Mouse (Mus musculus) hindbrain, embryonic 12.5 days (tissue): ENCODE results near the gene Map3k4. TPM values are rescaled to one million over a fixed set of nuclear protein-coding genes. Genes with fewer than 3 reads are reported as not detected.

Experiments
- ATAC-seq: fragments of 200-750 bp; cut with Nextera tagmentation; 2 replicates; pipeline ENCODE4 v1.8.0; 2017; ENCODE audit warnings: moderate TSS enrichment; ENCODE audit not compliant: low FRiP score
- H3K27ac ChIP-seq: fragments of 300-500 bp; sonication (generic); 2 replicates; pipeline ENCODE4 v1.5.1; 2016; ENCODE audit warnings: mild to moderate bottlenecking
- H3K27me3 ChIP-seq: fragments of 300-500 bp; sonication (generic); 2 replicates; pipeline ENCODE4 v1.6.1; 2016; ENCODE audit warnings: mild to moderate bottlenecking
- H3K36me3 ChIP-seq: fragments of 300-500 bp; sonication (generic); 2 replicates; pipeline ENCODE4 v1.6.1; 2016; ENCODE audit warnings: mild to moderate bottlenecking
- H3K4me1 ChIP-seq: fragments of 300-500 bp; sonication (generic); 2 replicates; pipeline ENCODE4 v1.6.1; 2016
- H3K4me2 ChIP-seq: fragments of 300-500 bp; sonication (generic); replicated peaks from 2 replicates; pipeline ENCODE4 v1.6.1; 2016; ENCODE audit warnings: mild to moderate bottlenecking
- H3K4me3 ChIP-seq: fragments of 300-500 bp; sonication (generic); 2 replicates; pipeline ENCODE4 v1.5.1; 2016; ENCODE audit warnings: mild to moderate bottlenecking
- H3K9ac ChIP-seq: fragments of 300-500 bp; sonication (generic); 2 replicates; pipeline ENCODE4 v1.6.1; 2016; ENCODE audit warnings: mild to moderate bottlenecking, moderate library complexity
- H3K9me3 ChIP-seq: fragments of 300-500 bp; sonication (generic); replicated peaks from 2 replicates; pipeline ENCODE4 v1.6.1; 2016; ENCODE audit warnings: mild to moderate bottlenecking
- WGBS: fragments of 180-500 bp; shearing (Covaris S2); methylation state at CpG from one replicate; pipeline ENCODE4 v1.1.7; 2016; 5-methylcytosine and 5-hydroxymethylcytosine counted together
- polyA plus RNA-seq: library from polyadenylated mRNA; unstranded; fragments of >200 nt; fragmentation: Nextera tagmentation; extraction: Ambion mirVana; gene quantifications from 2 replicates; pipeline ENCODE4 v1.2.1, GENCODE M21; 2016

The Map3k4 gene
- polyA plus RNA-seq, 1 experiment from 2014 or later: 60.3 TPM

DNA sequence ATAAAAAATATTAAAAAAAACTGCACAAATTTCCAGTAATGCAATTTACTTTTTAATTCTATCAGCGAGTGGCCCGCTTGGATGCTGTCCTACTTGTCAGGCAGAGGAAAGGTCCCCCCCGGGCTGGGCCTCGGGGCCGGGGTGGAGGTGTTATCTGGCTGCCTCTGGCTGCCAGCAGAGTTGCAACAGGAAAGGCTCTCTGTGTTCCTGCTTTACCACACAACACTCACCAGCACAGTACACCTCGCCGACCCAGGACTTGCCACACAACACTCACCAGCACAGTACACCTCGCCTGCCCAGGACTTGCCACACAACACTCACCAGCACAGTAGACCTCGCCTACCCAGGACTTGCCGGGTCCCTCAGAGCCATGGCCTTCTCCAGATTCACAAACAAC, 38.8 kb downstream of the Map3k4 start:
- Histone ChIP-seq H3K9me3 (peaks cover 9% of the 10 kb centered on the region; the same call in 1 of the 2 replicates), H3K4me1 (no peaks in the 10 kb centered on the region), H3K4me2 (no peak overlapping the region), H3K4me3 (no peak overlapping the region), H3K36me3 (peaks cover 15% of the 10 kb centered on the region; the same call in 1 of the 2 replicates), H3K27me3 (no peaks in the 10 kb centered on the region), H3K27ac (no peak overlapping the region), H3K9ac (no peak overlapping the region)
- ATAC-seq: no peak
- WGBS: 94% methylated on average over 10 of the region's 10 CpGs

DNA sequence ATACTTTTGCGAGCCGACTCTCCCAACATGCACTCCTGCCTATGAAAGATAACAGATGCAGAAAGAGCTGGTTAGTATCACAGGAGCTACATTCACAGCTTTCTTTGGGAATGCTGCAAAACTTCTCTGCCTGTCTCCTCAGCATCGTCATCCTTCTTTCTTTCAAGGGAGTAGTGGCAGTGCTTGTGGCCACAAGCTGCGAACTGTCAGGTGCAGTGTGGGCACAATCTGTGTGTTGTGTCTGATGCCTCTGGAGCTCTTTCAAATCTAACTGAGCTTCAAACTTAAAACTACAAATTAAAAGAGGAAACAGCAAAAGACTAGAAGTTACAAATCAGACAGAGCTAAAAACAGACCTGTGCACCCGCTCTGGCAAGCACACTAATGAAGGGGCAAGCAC, 40.5 kb downstream of the Map3k4 start:
- no peaks in the 10 kb centered on the region for H3K27me3 ChIP-seq
- no peak overlapping the region for H3K4me3 ChIP-seq
- no peaks in the 10 kb centered on the region for H3K4me1 ChIP-seq
- no peak overlapping the region for H3K27ac ChIP-seq
- no peak overlapping the region for H3K4me2 ChIP-seq
- peaks cover 15% of the 10 kb centered on the region; the same call in 1 of the 2 replicates for H3K36me3 ChIP-seq
- no peak overlapping the region for H3K9ac ChIP-seq
- no peak for ATAC-seq
- H3K9me3 ChIP-seq: 0 out of 2 replicates have a peak, but pooled peaks cover 6% of the 10 kb centered on the region
- WGBS: 89% methylated on average over 5 of the region's 5 CpGs

DNA sequence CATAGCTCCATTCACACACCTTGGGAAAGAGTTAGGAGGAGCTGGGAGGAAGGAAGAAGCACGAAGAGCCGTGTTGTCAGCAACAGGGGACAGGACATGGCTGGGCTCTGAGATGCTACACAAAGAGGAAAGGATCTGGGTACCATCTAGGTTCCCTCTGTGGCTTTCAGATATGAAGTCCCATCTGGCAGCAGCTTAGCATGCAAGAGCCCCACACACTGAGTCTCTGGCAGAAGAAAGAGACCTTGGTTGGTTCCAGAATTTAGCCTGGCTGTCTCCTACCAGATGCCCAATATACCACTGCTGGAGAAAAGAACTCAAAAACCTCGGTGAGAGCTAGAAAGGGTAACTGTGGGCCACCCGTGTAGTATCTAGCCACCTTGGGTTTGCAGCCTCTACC, 41.3 kb downstream of the Map3k4 start:
- no peak overlapping the region for H3K4me3 ChIP-seq
- no peaks in the 10 kb centered on the region for H3K4me1 ChIP-seq
- peaks cover 15% of the 10 kb centered on the region; the same call in 1 of the 2 replicates for H3K36me3 ChIP-seq
- H3K4me2 ChIP-seq: no peak overlapping the region
- 87% methylated on average over 4 of the region's 4 CpGs for WGBS
- ATAC-seq: no peak
- no peak overlapping the region for H3K27ac ChIP-seq
- H3K9ac ChIP-seq: no peak overlapping the region
- no peaks in the 10 kb centered on the region for H3K27me3 ChIP-seq
- H3K9me3 ChIP-seq: no peaks in the 10 kb centered on the region

DNA sequence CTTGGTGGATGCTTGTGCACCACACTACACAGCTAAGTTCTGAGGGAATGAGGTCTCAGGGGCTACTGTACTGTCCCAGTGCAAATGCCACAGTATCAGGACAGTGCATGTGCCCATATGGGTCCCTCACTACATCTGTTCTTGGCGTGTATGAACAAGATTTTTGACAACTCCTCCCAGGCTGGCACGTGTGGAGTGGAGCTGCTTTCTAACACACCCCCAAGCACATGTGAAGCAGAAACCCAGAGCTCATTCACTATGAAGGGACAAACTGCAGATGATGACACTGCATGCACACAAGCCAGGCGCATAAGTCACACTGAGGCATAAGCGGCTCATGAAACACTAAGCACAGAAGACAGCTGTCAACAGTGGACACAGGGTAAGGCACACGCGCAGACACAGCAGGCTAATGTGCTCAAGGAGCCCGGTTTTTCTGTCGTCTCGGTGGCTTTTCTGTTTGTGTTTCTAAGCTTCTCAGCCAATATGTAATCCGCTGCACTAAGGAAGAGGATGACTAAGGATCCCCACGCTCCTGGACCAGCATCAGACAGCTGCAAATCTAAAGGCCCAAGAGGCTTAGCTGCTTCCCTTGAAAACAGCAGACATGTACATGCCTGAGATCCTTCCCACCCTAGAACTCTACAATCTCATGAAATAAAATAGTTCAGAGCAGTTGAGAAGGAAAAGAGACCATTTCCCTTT, 41.9 kb downstream of the Map3k4 start:
- Histone ChIP-seq H3K4me1 (no peaks in the 10 kb centered on the region), H3K4me2 (no peak overlapping the region), H3K9ac (no peak overlapping the region), H3K27ac (no peak overlapping the region), H3K27me3 (no peaks in the 10 kb centered on the region), H3K9me3 (no peaks in the 10 kb centered on the region), H3K4me3 (no peak overlapping the region), H3K36me3 (peaks cover 19% of the 10 kb centered on the region)
- WGBS: 89% methylated on average over 11 of the region's 11 CpGs
- ATAC-seq: no peak

DNA sequence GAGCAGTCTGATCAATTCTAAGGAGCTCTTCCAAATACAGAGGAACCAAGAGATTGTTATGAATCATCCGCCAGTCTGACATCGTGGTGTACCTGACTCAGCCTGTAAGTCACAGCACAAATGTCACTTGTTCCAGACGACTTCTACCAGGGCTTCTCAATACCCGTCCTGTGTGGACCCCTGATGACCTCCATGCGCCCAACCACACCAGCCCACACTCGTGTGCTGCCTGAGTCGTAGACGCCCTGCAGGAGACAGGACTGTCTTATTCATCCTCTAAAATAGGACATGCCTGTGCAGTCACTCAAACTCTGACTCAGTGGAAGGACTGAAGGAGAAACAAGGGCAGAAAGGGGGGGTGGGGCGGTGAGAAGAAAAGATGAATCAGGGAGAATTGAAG, 42.8 kb downstream of the Map3k4 start:
- H3K27ac ChIP-seq: no peak overlapping the region
- no peaks in the 10 kb centered on the region for H3K27me3 ChIP-seq
- ATAC-seq: no peak
- H3K4me2 ChIP-seq: no peak overlapping the region
- 62% methylated on average over 9 of the region's 9 CpGs for WGBS
- H3K36me3 ChIP-seq: peaks cover 28% of the 10 kb centered on the region
- no peak overlapping the region for H3K9ac ChIP-seq
- no peaks in the 10 kb centered on the region for H3K9me3 ChIP-seq
- H3K4me1 ChIP-seq: no peaks in the 10 kb centered on the region
- no peak overlapping the region for H3K4me3 ChIP-seq

DNA sequence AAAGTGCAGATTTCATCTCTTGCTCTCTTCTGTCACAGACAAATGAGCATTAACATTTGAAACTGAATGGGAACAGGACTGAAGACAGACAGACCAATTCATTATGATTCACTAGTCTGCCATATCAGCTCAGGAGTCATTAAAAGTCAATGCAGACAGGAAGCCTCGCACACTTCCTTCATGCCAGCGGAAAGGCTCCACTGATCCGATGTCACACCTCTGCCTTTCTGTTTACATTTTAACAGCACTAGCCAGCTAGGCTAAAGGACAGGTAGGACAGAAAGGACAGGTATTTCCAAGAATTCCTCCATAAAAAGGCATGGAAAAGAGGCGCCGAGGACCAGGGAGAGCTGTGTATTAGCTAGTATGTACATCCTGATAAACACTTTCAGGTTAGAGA, 45.6 kb downstream of the Map3k4 start:
- peaks cover 35% of the 10 kb centered on the region for H3K36me3 ChIP-seq
- no peak overlapping the region for H3K9ac ChIP-seq
- H3K9me3 ChIP-seq: no peaks in the 10 kb centered on the region
- no peak for ATAC-seq
- 92% methylated on average over 5 of the region's 5 CpGs for WGBS
- H3K4me2 ChIP-seq: no peak overlapping the region
- H3K27ac ChIP-seq: no peak overlapping the region
- peaks cover 8% of the 10 kb centered on the region for H3K4me1 ChIP-seq
- H3K27me3 ChIP-seq: no peaks in the 10 kb centered on the region
- no peak overlapping the region for H3K4me3 ChIP-seq

DNA sequence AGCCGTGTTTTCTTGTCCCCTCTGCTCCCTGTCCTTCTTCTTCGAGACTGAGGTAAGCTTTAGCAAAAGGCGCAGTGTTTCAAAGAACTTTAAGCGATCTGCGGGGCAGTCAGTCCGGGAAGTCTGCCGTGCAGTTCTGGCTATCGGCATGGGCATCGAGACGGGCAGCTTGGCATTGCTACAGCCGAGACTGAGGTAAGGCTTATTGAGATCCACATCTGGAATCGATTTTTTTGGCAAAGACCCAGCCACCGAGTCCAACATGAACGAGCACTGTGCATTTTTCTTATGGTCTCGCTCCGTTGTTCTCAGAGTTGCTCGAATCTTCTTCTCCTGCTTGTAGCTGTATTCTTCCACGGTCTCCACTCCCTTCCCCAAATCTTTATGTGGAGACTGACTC, 46.8 kb downstream of the Map3k4 start:
- Histone ChIP-seq H3K4me2 (no peak overlapping the region), H3K27ac (no peak overlapping the region), H3K4me1 (peaks cover 14% of the 10 kb centered on the region), H3K27me3 (no peaks in the 10 kb centered on the region), H3K36me3 (peaks cover 26% of the 10 kb centered on the region), H3K4me3 (no peak overlapping the region), H3K9ac (no peak overlapping the region), H3K9me3 (no peaks in the 10 kb centered on the region)
- whole genome bisulfite sequencing: 92% methylated on average over 18 of the region's 18 CpGs
- ATAC-seq: no peak

DNA sequence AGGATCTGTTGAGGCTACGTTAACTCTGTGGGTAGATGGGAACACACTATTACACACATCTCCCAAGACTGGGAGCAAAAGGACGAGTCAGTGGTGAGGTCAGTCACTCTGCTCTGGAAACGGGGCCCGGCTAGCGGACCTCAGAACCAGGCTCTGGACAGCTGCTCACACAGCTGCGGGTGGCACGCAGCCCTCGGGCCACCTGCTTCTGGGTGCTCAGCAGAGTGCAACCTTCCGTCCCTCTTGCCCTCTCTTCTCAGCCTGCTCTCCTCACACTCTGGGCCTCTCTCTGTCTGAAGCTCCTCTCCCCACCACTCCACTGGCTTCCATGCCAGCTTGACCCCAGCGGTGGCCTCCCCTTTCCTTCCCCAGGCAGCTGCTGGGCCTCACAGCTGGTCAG, 50.1 kb downstream of the Map3k4 start:
- no peak for ATAC-seq

DNA sequence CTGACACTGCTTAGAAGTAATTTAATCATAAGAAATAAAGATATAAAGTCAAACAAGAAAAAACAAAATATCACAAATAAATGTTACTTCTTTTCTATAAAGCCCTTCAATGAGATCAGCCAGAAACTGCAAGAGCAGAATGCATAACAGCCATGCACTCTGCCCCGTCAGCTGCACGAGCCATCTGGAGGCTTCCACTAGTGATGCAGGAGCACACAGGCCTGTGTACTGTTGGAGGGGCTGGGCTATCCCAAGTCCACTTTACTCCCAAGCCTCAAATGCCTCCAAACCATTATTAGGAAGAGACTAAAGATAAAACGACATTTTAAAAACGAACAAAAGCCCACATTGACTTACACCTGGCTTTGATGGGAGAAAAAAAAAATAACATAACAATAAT, 50.5 kb downstream of the Map3k4 start:
- H3K4me2 ChIP-seq: no peak overlapping the region
- H3K9ac ChIP-seq: no peak overlapping the region
- H3K27ac ChIP-seq: no peak overlapping the region
- peaks cover 24% of the 10 kb centered on the region for H3K4me1 ChIP-seq
- ATAC-seq: no peak
- peaks cover 26% of the 10 kb centered on the region for H3K36me3 ChIP-seq
- 86% methylated on average over 4 of the region's 4 CpGs for WGBS
- H3K9me3 ChIP-seq: no peaks in the 10 kb centered on the region
- H3K4me3 ChIP-seq: no peak overlapping the region
- no peaks in the 10 kb centered on the region for H3K27me3 ChIP-seq

More for the DNA sequence above, 50.1 kb downstream of the Map3k4 start:
- no peak overlapping the region for H3K27ac ChIP-seq
- H3K36me3 ChIP-seq: peaks cover 24% of the 10 kb centered on the region
- no peak overlapping the region for H3K4me3 ChIP-seq
- H3K4me2 ChIP-seq: no peak overlapping the region
- H3K27me3 ChIP-seq: no peaks in the 10 kb centered on the region
- H3K9ac ChIP-seq: no peak overlapping the region
- no peaks in the 10 kb centered on the region for H3K9me3 ChIP-seq
- WGBS: 80% methylated on average over 10 of the region's 10 CpGs
- peaks cover 24% of the 10 kb centered on the region for H3K4me1 ChIP-seq

DNA sequence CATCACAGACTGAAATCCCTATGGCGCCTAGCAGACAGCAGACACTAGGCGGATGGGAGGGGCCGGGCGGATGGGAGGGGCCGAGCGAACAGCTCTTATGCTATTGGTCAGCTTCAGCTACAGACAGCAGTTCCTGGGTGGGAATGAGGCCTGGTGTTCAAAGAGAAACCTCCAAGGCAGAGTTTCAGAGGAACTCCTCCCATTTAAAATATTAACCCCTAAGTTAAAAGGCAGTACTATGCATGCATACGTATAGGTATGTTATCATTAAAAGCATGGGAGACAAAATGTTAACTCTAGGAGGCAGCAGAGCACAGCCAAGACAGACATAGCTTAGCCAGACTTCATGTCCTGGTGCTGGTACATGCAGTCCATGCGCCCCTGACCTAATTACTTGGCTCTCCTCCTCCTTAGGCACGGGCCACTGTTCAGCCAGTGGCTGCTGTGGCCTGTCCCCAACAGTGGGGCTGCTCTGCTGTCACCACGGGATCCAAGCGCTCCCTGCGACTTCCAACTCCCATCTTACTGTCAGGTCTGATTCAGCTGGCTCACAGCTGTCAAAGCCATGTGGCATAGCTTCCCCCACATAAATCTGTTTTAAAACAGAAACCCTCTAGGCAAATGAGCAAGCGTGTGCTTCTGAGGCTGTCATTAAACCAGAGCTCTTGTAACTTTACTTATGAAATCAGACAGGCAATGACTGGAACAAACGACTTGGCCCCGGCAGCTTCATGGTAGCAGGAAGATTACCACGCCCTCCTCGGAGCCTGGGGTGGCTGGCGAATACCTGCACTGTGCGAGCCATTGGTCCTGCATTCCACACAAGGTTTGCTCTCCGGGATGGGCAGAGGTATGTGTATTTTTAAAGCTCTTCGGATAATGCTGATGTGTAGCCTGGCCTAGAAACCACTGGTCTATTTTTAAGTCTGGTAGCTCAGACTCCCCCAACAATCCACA, 52.3 kb downstream of the Map3k4 start:
- 67% methylated on average over 21 of the region's 21 CpGs for WGBS
- peaks cover 24% of the 10 kb centered on the region for H3K4me1 ChIP-seq
- H3K36me3 ChIP-seq: peaks cover 18% of the 10 kb centered on the region
- H3K4me3 ChIP-seq: no peak overlapping the region
- H3K27ac ChIP-seq: peak overlapping the region; percentile 12; the same call in 1 of the 2 replicates
- H3K27me3 ChIP-seq: no peaks in the 10 kb centered on the region
- H3K9ac ChIP-seq: no peak overlapping the region
- peak; percentile 70 for ATAC-seq
- no peaks in the 10 kb centered on the region for H3K9me3 ChIP-seq
- no peak overlapping the region for H3K4me2 ChIP-seq

DNA sequence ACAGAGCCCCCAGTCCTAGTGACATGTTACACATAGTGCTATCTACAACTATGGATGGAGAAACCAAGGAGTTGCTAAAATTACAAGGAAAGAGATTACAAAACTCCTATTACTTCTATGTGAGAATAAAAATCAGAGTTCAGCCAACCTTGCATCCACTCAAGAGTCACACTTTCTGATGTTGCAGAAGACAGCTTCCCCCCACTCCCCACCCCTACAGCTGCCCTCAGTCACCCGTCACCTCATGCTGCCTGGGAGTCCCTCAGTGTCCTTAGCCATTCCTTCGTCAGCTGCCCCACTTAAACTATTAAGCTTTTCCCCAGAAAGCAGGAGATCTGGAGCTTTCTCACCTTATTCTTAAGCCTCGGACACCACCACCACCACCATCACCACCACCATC, 54.3 kb downstream of the Map3k4 start:
- no peak overlapping the region for H3K9ac ChIP-seq
- no peak overlapping the region for H3K4me2 ChIP-seq
- 93% methylated on average over 3 of the region's 3 CpGs for WGBS
- H3K27me3 ChIP-seq: no peaks in the 10 kb centered on the region
- ATAC-seq: no peak
- H3K27ac ChIP-seq: no peak overlapping the region
- H3K9me3 ChIP-seq: no peaks in the 10 kb centered on the region
- no peak overlapping the region for H3K4me3 ChIP-seq
- peaks cover 23% of the 10 kb centered on the region for H3K36me3 ChIP-seq
- H3K4me1 ChIP-seq: peaks cover 24% of the 10 kb centered on the region

DNA sequence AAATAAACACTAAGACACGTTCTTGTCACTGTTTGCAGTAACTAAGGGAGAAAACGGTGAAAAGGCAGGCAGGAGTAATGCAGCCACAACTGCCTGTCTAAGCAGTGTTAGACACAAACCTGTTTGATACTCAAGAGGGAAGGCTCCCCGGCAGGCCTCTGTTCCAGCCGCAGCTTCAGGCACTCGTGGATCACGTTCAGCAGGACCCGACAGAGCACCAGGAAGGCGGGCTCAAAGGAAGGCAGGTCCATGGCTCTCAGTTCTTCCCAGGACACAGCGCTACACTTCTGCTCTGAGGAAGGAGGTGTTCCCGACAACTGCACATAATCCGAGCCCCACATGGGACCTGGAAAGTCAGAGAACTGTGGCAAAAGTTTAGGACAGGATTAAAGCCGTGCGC, 54.8 kb downstream of the Map3k4 start:
- Histone ChIP-seq H3K4me2 (no peak overlapping the region), H3K27ac (no peak overlapping the region), H3K4me1 (peaks cover 19% of the 10 kb centered on the region), H3K36me3 (peaks cover 27% of the 10 kb centered on the region), H3K9me3 (no peaks in the 10 kb centered on the region), H3K9ac (no peak overlapping the region), H3K4me3 (no peak overlapping the region), H3K27me3 (no peaks in the 10 kb centered on the region)
- WGBS: 78% methylated on average over 13 of the region's 13 CpGs
- no peak for ATAC-seq
